Mouse (Mus musculus) stomach, postnatal 0 days (tissue): ENCODE results near the gene Slc2a13. TPM values are rescaled to one million over a fixed set of nuclear protein-coding genes. Genes with fewer than 3 reads are reported as not detected.

ENCODE experiments used
- ATAC-seq: fragments of 200-750 bp; cut with Nextera tagmentation; 2 replicates; pipeline ENCODE4 v1.8.0; 2017; ENCODE audit not compliant: low FRiP score, low TSS enrichment
- DNase-seq: peaks from one replicate; pipeline ENCODE4 v3.0.0-alpha.2; 2016; ENCODE audit warnings: low spot score
- H3K27ac ChIP-seq: fragments of 300-500 bp; sonication (generic); replicated peaks from 2 replicates; pipeline ENCODE4 v1.5.1; 2014; ENCODE audit warnings: mild to moderate bottlenecking, control low read depth
- H3K27me3 ChIP-seq: fragments of 300-500 bp; sonication (generic); 2 replicates; pipeline ENCODE4 v1.6.1; 2014; ENCODE audit warnings: low read length; ENCODE audit not compliant: control insufficient read depth, insufficient read depth
- H3K36me3 ChIP-seq: fragments of 300-500 bp; sonication (generic); 2 replicates; pipeline ENCODE4 v1.6.1; 2014; ENCODE audit warnings: low read length, mixed read lengths; ENCODE audit not compliant: control insufficient read depth, insufficient read depth
- H3K4me1 ChIP-seq: fragments of 300-500 bp; sonication (generic); replicated peaks from 2 replicates; pipeline ENCODE4 v1.6.1; 2014; ENCODE audit warnings: antibody characterized with exemption; ENCODE audit not compliant: control insufficient read depth, insufficient read depth
- H3K4me2 ChIP-seq: fragments of 300-500 bp; sonication (generic); replicated peaks from 2 replicates; pipeline ENCODE4 v1.6.1; 2014; ENCODE audit warnings: low read depth, mild to moderate bottlenecking, control low read depth, moderate library complexity
- H3K4me3 ChIP-seq: fragments of 300-500 bp; sonication (generic); 2 replicates; pipeline ENCODE4 v1.5.1; 2014; ENCODE audit warnings: low read depth, low read length, control low read depth
- H3K9ac ChIP-seq: fragments of 300-500 bp; sonication (generic); 2 replicates; pipeline ENCODE4 v1.6.1; 2014; ENCODE audit warnings: mild to moderate bottlenecking, low read length, control low read depth, mixed read lengths
- H3K9me3 ChIP-seq: fragments of 300-500 bp; sonication (generic); 2 replicates; pipeline ENCODE4 v1.6.1; 2016; ENCODE audit warnings: low read length; ENCODE audit not compliant: control insufficient read depth
- CTCF ChIP-seq: IDR thresholded peaks from 2 replicates; pipeline ENCODE4 v1.5.1; 2016; ENCODE audit warnings: antibody characterized with exemption, low read depth, mild to moderate bottlenecking, moderate library complexity
- EP300 ChIP-seq: optimal IDR thresholded peaks from 2 replicates; pipeline ENCODE3; 2016; ENCODE audit warnings: antibody characterized with exemption
- WGBS: fragments of 180-500 bp; shearing (Covaris S2); extraction: QIAGEN DNeasy Blood & Tissue Kit; methylation state at CpG from one replicate; pipeline ENCODE4 v1.1.7; 2014; 5-methylcytosine and 5-hydroxymethylcytosine counted together
- polyA plus RNA-seq: library from polyadenylated mRNA; unstranded; fragments of >200 nt; fragmentation: Nextera tagmentation; extraction: Ambion mirVana; gene quantifications from 2 replicates; pipeline ENCODE4 v1.2.1, GENCODE M21; 2015

Gene Slc2a13
- polyA plus RNA-seq, 1 experiment from 2014 or later: 0.47 TPM

- no peaks in the 10 kb centered on the region for H3K36me3 ChIP-seq
- H3K27ac ChIP-seq: no peak overlapping the region
- DNase-seq (no peak), ATAC-seq (no peak)
- no peak overlapping the region for H3K9ac ChIP-seq
- H3K4me3 ChIP-seq: no peak overlapping the region
- H3K4me1 ChIP-seq: no peaks in the 10 kb centered on the region
- WGBS: 86% methylated on average over 11 of the region's 11 CpGs
- H3K27me3 ChIP-seq: no peaks in the 10 kb centered on the region
- TF ChIP-seq EP300 (no peak), CTCF (no peak)
- H3K4me2 ChIP-seq: no peak overlapping the region
- no peaks in the 10 kb centered on the region for H3K9me3 ChIP-seq
Observed at GRCm38 (mm10) chr15:91565025-91565605, 7.9 kb downstream of the Slc2a13 start.

GRCm38 (mm10) chr15:91561728-91562127 lies 11.3 kb downstream of the Slc2a13 start:
- no peaks in the 10 kb centered on the region for H3K4me1 ChIP-seq
- no peak for TF ChIP-seq EP300
- TF ChIP-seq CTCF: no peak

DNA sequence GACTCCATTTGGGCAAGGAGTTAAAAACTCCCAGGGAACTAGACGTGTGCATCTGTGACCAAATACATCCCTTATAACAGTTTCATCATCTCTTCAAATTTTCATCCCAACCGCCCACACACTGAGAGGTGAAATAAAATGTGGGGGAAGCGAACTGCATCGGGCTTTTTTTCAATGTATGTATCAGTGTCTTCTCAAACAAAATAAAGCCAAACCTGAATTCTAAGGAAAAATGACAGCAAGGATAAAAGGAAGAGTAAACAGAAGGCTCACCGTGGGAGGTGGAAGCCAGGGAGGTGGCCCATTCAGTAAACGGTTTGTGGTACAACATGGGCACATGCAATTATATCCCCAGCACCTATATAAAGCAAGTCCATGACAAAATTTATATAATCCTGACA lies 17.7 kb downstream of the Slc2a13 start:
- H3K4me1 ChIP-seq: no peaks in the 10 kb centered on the region
- no peak overlapping the region for H3K9ac ChIP-seq
- H3K9me3 ChIP-seq: no peaks in the 10 kb centered on the region
- ATAC-seq: no peak
- TF ChIP-seq CTCF (no peak), EP300 (no peak)
- H3K27me3 ChIP-seq: no peaks in the 10 kb centered on the region
- no peak for DNase-seq
- H3K4me3 ChIP-seq: no peak overlapping the region
- no peak overlapping the region for H3K27ac ChIP-seq
- no peak overlapping the region for H3K4me2 ChIP-seq
- 82% methylated on average over 6 of the region's 6 CpGs for WGBS
- H3K36me3 ChIP-seq: no peaks in the 10 kb centered on the region

More at GRCm38 (mm10) chr15:91561728-91562127, 11.3 kb downstream of the Slc2a13 start:
- no peaks in the 10 kb centered on the region for H3K36me3 ChIP-seq
- H3K9me3 ChIP-seq: no peaks in the 10 kb centered on the region
- no peak for DNase-seq
- no peak overlapping the region for H3K4me2 ChIP-seq
- H3K4me3 ChIP-seq: no peak overlapping the region
- no peak overlapping the region for H3K27ac ChIP-seq
- no peak overlapping the region for H3K9ac ChIP-seq
- 88% methylated on average over 6 of the region's 6 CpGs for WGBS
- ATAC-seq: no peak
- H3K27me3 ChIP-seq: no peaks in the 10 kb centered on the region

GRCm38 (mm10) chr15:91548586-91549268 lies 24.3 kb downstream of the Slc2a13 start:
- H3K9me3 ChIP-seq: no peaks in the 10 kb centered on the region
- no peaks in the 10 kb centered on the region for H3K4me1 ChIP-seq
- WGBS: 62% methylated on average over 12 of the region's 12 CpGs
- no peak for TF ChIP-seq CTCF
- no peak for TF ChIP-seq EP300
- H3K36me3 ChIP-seq: no peaks in the 10 kb centered on the region
- no peak overlapping the region for H3K4me2 ChIP-seq
- ATAC-seq (no peak), DNase-seq (no peak)
- no peaks in the 10 kb centered on the region for H3K27me3 ChIP-seq
- no peak overlapping the region for H3K27ac ChIP-seq
- no peak overlapping the region for H3K4me3 ChIP-seq
- no peak overlapping the region for H3K9ac ChIP-seq

- ATAC-seq (no peak), DNase-seq (no peak)
- Histone ChIP-seq H3K9me3 (no peaks in the 10 kb centered on the region), H3K4me1 (no peaks in the 10 kb centered on the region), H3K36me3 (no peaks in the 10 kb centered on the region), H3K4me2 (no peak overlapping the region), H3K4me3 (no peak overlapping the region), H3K27ac (no peak overlapping the region), H3K27me3 (no peaks in the 10 kb centered on the region), H3K9ac (no peak overlapping the region)
- no peak for TF ChIP-seq EP300
- TF ChIP-seq CTCF: no peak
- 69% methylated on average over 4 of the region's 4 CpGs for WGBS
Observed at GRCm38 (mm10) chr15:91544586-91544985, 28.5 kb downstream of the Slc2a13 start.

DNA sequence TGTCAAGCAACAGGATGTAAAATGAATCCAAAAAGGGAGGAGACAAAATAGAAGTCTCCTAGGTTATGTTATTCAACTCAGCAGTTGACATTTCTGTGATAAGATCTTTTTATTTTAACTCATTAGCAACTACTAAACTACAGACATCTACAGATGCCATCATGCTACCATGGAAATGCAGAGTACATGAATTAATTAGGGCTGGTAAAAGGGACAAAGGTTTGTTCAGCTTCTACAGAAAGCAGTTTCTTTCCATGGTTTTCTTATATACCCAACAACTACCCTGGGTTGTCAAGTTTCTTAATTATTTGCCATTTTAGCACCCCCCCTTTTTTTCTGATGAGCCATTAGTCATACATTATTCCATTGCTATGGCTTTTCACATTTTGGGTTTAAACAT lies 34.6 kb downstream of the Slc2a13 start:
- Histone ChIP-seq H3K27me3 (no peaks in the 10 kb centered on the region), H3K27ac (no peak overlapping the region), H3K36me3 (no peaks in the 10 kb centered on the region), H3K4me1 (no peaks in the 10 kb centered on the region), H3K4me3 (no peak overlapping the region), H3K4me2 (no peak overlapping the region), H3K9me3 (no peaks in the 10 kb centered on the region), H3K9ac (no peak overlapping the region)
- no peak for TF ChIP-seq EP300
- TF ChIP-seq CTCF: no peak
- no peak for ATAC-seq
- no peak for DNase-seq
